Mouse (Mus musculus): ENCODE data around the gene Chid1.

Gene Chid1

GRCm38 (mm10) chr7:141461521-141462332, 77.9 kb downstream of the Chid1 start:
- WGBS = 4% methylated on average over 59 of the region's 59 CpGs

DNA sequence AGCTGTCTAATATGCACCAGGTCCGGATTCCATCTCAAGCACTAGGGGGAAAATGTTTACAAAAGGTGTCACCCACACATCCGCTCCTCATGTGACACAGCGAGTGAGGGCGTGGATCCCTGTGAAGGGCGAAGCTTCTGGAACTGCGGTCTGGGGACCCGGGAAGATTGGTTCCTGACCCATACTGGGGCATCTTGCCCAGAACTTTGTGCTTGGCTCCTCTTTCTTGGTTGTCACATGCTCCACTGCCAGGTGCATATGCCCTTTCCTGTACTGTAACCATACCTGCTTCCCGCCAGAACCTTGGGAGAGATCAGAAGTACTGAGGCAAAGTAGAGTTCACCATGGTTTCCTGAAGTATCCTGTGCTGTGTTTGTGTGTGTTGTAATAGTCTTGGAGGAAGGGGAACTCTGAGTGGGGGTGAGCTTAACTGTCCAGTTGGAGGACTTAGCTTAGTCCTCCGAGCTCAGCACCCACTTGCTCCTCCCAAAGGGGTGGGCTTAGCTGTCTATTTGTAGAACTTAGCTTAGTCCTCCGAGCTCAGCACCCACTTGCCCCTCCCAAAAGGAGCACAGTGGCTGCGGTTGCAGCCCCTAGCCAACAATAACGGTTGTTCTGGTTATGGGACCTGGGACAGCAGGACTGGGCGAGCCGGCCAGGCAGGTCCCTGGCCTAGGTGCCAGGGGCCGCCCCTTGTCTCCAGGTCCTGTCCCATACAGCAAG, 79.1 kb downstream of the Chid1 start, which contains the start of gene Cracr2b:
TSS of gene Cracr2b (plus strand) at position 704 of the 723 bp plus-strand sequence.
- 67% methylated on average over 15 of the region's 15 CpGs for WGBS

- WGBS = 75% methylated on average over 5 of the region's 5 CpGs
Observed at GRCm38 (mm10) chr7:141460001-141460390, 79.7 kb downstream of the Chid1 start.

DNA sequence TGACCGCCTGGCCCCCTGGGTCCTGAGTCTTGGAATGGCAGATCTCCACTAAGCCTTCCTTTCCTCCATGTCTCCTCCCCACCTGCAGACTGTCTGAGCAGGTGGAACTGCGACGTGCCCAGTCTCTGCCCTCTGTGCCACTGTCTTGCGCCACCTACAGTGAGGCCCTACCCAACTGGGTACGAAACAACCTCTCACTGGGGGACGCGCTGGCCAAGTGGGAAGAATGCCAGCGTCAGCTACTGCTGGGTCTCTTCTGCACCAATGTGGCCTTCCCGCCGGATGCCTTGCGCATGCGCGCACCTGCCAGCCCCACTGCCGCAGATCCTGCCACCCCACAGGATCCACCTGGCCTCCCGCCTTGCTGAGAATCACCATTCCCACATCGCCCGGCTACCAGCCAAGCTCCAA, 80.4 kb downstream of the Chid1 start:
- WGBS = 90% methylated on average over 17 of the region's 17 CpGs

- 90% methylated on average over 11 of the region's 11 CpGs for WGBS
Observed at GRCm38 (mm10) chr7:141458661-141459060, 81.0 kb downstream of the Chid1 start.

- WGBS = 85% methylated on average over 15 of the region's 15 CpGs
Observed at GRCm38 (mm10) chr7:141457986-141458660, 81.5 kb downstream of the Chid1 start.

GRCm38 (mm10) chr7:141457236-141457635, 82.4 kb downstream of the Chid1 start:
- 92% methylated on average over 14 of the region's 14 CpGs for WGBS

DNA sequence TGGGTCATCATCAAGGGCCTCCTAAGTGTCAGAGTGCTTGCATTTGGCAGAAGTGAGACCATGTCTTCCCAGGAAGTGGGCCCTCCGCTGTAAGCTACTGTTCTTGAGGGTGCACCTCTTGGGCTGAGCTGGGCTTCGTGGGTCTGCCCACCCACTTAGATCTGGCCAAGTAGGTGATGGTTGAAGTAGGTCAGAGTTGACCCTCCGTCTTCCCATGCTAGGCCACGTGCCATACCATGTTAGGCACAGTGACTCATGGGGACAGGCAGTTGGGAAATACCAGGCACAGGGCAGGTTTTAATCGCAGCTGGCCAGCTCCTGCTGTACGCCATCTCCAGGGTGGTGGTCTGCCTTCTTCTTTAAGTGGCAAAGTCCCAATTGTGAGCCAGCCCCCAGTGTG, 82.9 kb downstream of the Chid1 start:
- 79% methylated on average over 6 of the region's 6 CpGs for WGBS

GRCm38 (mm10) chr7:141455610-141456314, 83.9 kb downstream of the Chid1 start:
- WGBS = 3% methylated on average over 23 of the region's 23 CpGs

- WGBS = under 1% methylated on average over 45 of the region's 45 CpGs
Observed at GRCm38 (mm10) chr7:141454967-141455551, 84.6 kb downstream of the Chid1 start, which contains the start of gene Pnpla2. Gene Pnpla2 (plus strand): TSS chr7:141455198.

DNA sequence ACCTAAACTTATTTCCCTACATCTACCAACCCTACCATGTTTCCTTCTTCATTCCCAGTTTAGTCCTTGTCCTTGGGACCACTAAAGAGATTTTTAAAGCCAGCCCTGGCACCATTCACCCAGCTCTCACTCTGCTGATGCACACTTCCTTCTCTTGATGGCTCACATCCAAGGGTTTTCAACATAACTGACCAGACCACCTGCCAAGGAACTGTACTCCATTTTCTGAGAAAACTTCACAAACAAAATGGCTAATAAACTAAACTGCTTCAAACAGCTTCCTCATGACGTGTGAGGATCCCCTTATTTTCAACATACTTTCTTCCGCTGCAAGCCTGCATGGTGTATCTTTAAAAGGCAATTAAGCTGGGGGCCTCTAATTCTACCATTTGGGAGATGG, 86.0 kb downstream of the Chid1 start:
- WGBS = 72% methylated on average over 2 of the region's 2 CpGs

DNA sequence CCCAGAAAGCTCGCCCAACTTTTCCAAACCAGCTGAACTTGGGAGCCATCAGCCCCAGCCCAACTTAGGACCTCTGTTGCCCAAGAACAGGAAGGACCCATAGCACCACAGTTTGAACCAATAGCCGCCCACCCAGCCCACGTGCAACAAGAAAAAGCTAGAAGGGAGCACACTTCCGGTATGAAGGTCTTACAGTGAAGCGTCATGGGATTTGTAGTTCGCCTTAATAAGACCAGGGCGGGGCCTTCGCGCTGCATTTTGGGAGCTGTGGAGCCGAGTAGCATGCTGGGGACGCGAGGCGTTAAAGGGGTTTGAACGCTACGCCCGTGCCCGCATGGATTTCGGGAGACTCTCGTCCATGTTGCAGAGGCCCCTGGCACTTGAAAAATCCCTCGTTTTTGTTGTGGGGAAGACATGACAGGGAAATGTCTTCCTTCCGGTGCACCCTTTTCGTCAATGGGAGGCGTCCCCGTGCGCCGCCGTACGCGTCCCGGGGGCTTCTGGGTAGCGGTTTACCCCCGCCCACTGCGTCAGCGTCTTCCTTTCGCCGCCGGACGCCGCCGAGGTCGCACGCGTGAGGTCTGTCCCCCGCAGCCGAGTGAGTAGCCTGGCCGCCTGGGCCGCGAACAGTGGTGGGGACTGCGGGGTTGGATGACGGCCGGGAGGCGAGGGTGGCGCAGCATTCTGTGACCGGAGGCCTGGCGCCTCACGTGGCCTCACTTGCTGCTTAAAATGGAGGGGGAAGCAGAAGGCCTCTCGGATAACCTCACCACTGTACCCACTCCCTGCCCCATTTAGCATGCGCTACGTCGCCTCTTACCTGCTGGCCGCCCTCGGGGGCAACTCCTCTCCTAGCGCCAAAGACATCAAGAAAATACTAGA, 92.3 kb downstream of the Chid1 start, which contains the start of gene Rplp2:
TSS of gene Rplp2 (plus strand) at position 261 of the 882 bp plus-strand sequence.
- under 1% methylated on average over 63 of the region's 63 CpGs for WGBS

GRCm38 (mm10) chr7:141446374-141446773, 93.3 kb downstream of the Chid1 start:
- 85% methylated on average over 3 of the region's 3 CpGs for WGBS

DNA sequence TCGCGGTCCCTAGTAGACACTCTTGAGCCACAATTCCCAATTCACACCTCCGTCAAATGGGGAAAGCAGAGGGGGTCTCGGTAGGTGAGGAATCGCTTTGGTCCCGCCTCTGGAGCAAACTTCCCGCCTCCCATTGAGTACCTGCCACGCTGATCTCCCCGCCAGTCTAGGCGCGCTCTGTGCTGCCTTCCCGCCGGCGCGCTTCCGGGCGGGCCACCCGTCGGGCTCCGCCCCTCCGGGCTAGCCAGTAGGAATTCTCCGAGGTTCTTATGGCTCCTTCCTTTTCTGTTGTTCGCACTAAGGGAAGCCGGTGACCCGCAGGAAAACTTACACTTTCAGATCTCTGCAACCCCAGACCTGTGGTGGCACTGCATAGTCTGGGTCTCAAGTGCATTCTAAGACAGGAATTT, 95.8 kb downstream of the Chid1 start, which contains the start of gene Pidd1:
TSS of gene Pidd1 (minus strand) at position 198 of the 410 bp plus-strand sequence.
- 1% methylated on average over 25 of the region's 25 CpGs for WGBS
